Mouse (Mus musculus): ENCODE measurements at regions not wholly inside any gene's neighbourhood (a gene's known extent, or its start where the extent isn't known, plus 50 kb on each side); places are given as distances from the start of the nearest gene placed in this dataset.

GRCm38 (mm10) chr8:89663859-89664258, 619.9 kb upstream of the Sall1 start:
- TF ChIP-seq TAL1 (IDR thresholded peaks at IDR 0.05; ENCODE audit: low read length): no peak
- TF ChIP-seq GATA1 (IDR thresholded peaks at IDR 0.05; ENCODE audit: low read length): no peak

Data from erythroblast, embryonic 14.5 days (primary cell).